ENCODE assay signal across 8 mouse cellular contexts in genomic region chr2:127831401-127832102, GRCm38 (mm10). TPM values are rescaled to one million over a fixed set of nuclear protein-coding genes. Genes with fewer than 3 reads are reported as not detected.
DNase-seq lines count a peak whose midpoint lies in the region; ATAC-seq and TF ChIP-seq lines count a peak whose summit lies in the region.

Gene Bub1 (minus strand): TSS chr2:127831865.

- peak; percentile 94 for DNase-seq in 3134 (ENCODE audit: extremely low read depth, insufficient read length, low spot score)
- DNase-seq in adrenal gland, postnatal 36 days: peak; percentile 94 to 96
- peak; percentile 84 for DNase-seq in heart, adult 8-10 months (ENCODE audit: low spot score)
- peak; percentile 94 for DNase-seq in kidney, adult 9 months
- DNase-seq in limb, embryonic 14.5 days (ENCODE audit: low spot score): peak; percentile 95
- peak; percentile 96 for DNase-seq in midbrain, postnatal 0 days (ENCODE audit: low spot score)
- DNase-seq in spleen, postnatal 14 days (ENCODE audit: low spot score in 2 of 2): peak; percentile 87 to 91

- peak within 1 kb of the TSS; percentile 74 for H3K9ac ChIP-seq in embryonic facial prominence, embryonic 13.5 days
- H3K9ac ChIP-seq in limb, embryonic 14.5 days (ENCODE audit: low read depth, low read length, severe bottlenecking): peak within 1 kb of the TSS; percentile 58
- H3K9ac ChIP-seq in midbrain, postnatal 0 days (replicated peaks; ENCODE audit: low read length, poor library complexity, severe bottlenecking): 0 out of 2 replicates have a peak within 1 kb of the TSS, but pooled peaks have one; percentile 19

- H3K36me3 ChIP-seq in embryonic facial prominence, embryonic 13.5 days: peaks cover 8% of the 10 kb centered on the region
- peaks cover 4% of the 10 kb centered on the region for H3K36me3 ChIP-seq in limb, embryonic 14.5 days (ENCODE audit: control insufficient read depth, insufficient read depth, low read length)
- no peaks in the 10 kb centered on the region for H3K36me3 ChIP-seq in midbrain, postnatal 0 days (ENCODE audit: insufficient read depth, low read length)

- WGBS in embryonic facial prominence, embryonic 13.5 days: under 1% methylated on average over 56 of the region's 56 CpGs
- under 1% methylated on average over 56 of the region's 56 CpGs for WGBS in limb, embryonic 14.5 days
- WGBS in midbrain, postnatal 0 days: under 1% methylated on average over 56 of the region's 56 CpGs

- no peak for TF ChIP-seq CTCF in midbrain, postnatal 0 days (IDR thresholded peaks at IDR 0.05)

- no peaks in the 10 kb centered on the region for H3K9me3 ChIP-seq in embryonic facial prominence, embryonic 13.5 days
- H3K9me3 ChIP-seq in limb, embryonic 14.5 days (ENCODE audit: control insufficient read depth, low read length): no peaks in the 10 kb centered on the region
- no peaks in the 10 kb centered on the region for H3K9me3 ChIP-seq in midbrain, postnatal 0 days (ENCODE audit: low read length)

- 0 out of 2 replicates have a peak, but pooled peaks have one; percentile 27 for TF ChIP-seq POLR2A in limb, embryonic 14.5 days (IDR thresholded peaks at IDR 0.05; ENCODE audit: borderline replicate concordance, extremely low read depth, insufficient read depth, insufficient read length)

- 0 out of 2 replicates have a peak within 1 kb of the TSS, but pooled peaks have one; percentile 11 for H3K27ac ChIP-seq in embryonic facial prominence, embryonic 13.5 days
- peak within 1 kb of the TSS; percentile 19; the same call in 1 of the 2 replicates for H3K27ac ChIP-seq in limb, embryonic 14.5 days (replicated peaks; ENCODE audit: low read depth, low read length)
- no peak within 1 kb of the TSS for H3K27ac ChIP-seq in midbrain, postnatal 0 days (ENCODE audit: low read depth, low read length)

- H3K27me3 ChIP-seq in embryonic facial prominence, embryonic 13.5 days: no peaks in the 10 kb centered on the region; the same call in none of the 2 replicates
- H3K27me3 ChIP-seq in limb, embryonic 14.5 days (ENCODE audit: control insufficient read depth, insufficient read depth, low read length): no peaks in the 10 kb centered on the region
- no peaks in the 10 kb centered on the region for H3K27me3 ChIP-seq in midbrain, postnatal 0 days (ENCODE audit: insufficient read depth, low read length)

- H3K4me3 ChIP-seq in embryonic facial prominence, embryonic 13.5 days: peak within 1 kb of the TSS; percentile 78
- peak within 1 kb of the TSS; percentile 73 for H3K4me3 ChIP-seq in limb, embryonic 14.5 days (replicated peaks; ENCODE audit: low read length)
- H3K4me3 ChIP-seq in midbrain, postnatal 0 days (ENCODE audit: low read depth, low read length): peak within 1 kb of the TSS; percentile 51

- peaks cover 14% of the 10 kb centered on the region; the same call in 1 of the 2 replicates for H3K4me1 ChIP-seq in embryonic facial prominence, embryonic 13.5 days
- H3K4me1 ChIP-seq in limb, embryonic 14.5 days (ENCODE audit: control insufficient read depth, insufficient read depth, low read length): 0 out of 2 replicates have a peak, but pooled peaks cover 5% of the 10 kb centered on the region
- no peaks in the 10 kb centered on the region for H3K4me1 ChIP-seq in midbrain, postnatal 0 days (ENCODE audit: insufficient read depth, low read length)

- H3K4me2 ChIP-seq in embryonic facial prominence, embryonic 13.5 days: peak within 1 kb of the TSS; percentile 77
- peak within 1 kb of the TSS; percentile 79 for H3K4me2 ChIP-seq in limb, embryonic 14.5 days (replicated peaks; ENCODE audit: low read depth, low read length, severe bottlenecking)
- peak within 1 kb of the TSS; percentile 92 for H3K4me2 ChIP-seq in midbrain, postnatal 0 days (ENCODE audit: low read depth, low read length, poor library complexity, severe bottlenecking)

- ATAC-seq in embryonic facial prominence, embryonic 13.5 days (ENCODE audit: insufficient number of reproducible peaks, insufficient read depth, low FRiP score, low TSS enrichment, low read depth): peak; percentile 93
- peak; percentile 99 for ATAC-seq in limb, embryonic 14.5 days (ENCODE audit: low FRiP score, low read depth)
- peak; percentile 98 for ATAC-seq in midbrain, postnatal 0 days (ENCODE audit: low FRiP score)

RNA-seq across cellular contexts. Expression of gene Bub1, which starts in this region (rescaled TPM):
- total RNA-seq in adrenal gland, postnatal 36 days (2021): 1 to 10 TPM; 1.8 to 2.8 TPM
- 52.3 and 54.2 TPM in 2 replicates for polyA plus RNA-seq in embryonic facial prominence, embryonic 13.5 days (2015; fragmentation: Nextera tagmentation; extraction: Ambion mirVana)
- total RNA-seq in heart, adult 8-10 months (2022): under 1 TPM in 3 of 4 experiments, not detected in 1; 0.14 to 0.82 (median 0.46) TPM
- polyA plus RNA-seq in limb, embryonic 14.5 days (2012; rRNA removed): 22.0 and 28.4 TPM in 2 replicates
- polyA plus RNA-seq in limb, embryonic 14.5 days (2014; fragmentation: Nextera tagmentation; extraction: Ambion mirVana): 17.3 and 22.2 TPM in 2 replicates
- total RNA-seq in midbrain, postnatal 0 days (2014; rRNA removed): 3.7 and 8.8 TPM in 2 replicates
- 1.9 and 2.2 TPM in 2 replicates for polyA plus RNA-seq in midbrain, postnatal 0 days (2015; fragmentation: Nextera tagmentation; extraction: Ambion mirVana)

Comparison
In these comparisons a context has a peak if more than half of its experiments do, and no peak if none do; other contexts are left out.
1. Peak in DNase-seq in heart, adult 8-10 months; RNA of the gene not detected or under 1 TPM.
2. H3K9ac ChIP-seq: peak in every context shown above with its lines; median percentile 74 in embryonic facial prominence, embryonic 13.5 days; 58 in limb, embryonic 14.5 days; 19 in midbrain, postnatal 0 days.